Mouse (Mus musculus): ENCODE results near the gene Mepce. TPM values are rescaled to one million over a fixed set of nuclear protein-coding genes. Genes with fewer than 3 reads are reported as not detected.

The Mepce gene
- total and polyA plus RNA-seq, 2 experiments from 2014 or later = 5.0 to 18.0 TPM

GRCm38 (mm10) chr5:137825030-137825429 is 37.6 kb upstream of the Mepce start:
- Histone ChIP-seq H3K4me2 (ENCODE audit: low read depth, low read length) (no peak overlapping the region), H3K9ac (replicated peaks; ENCODE audit: low read depth, low read length) (no peak overlapping the region), H3K36me3 (replicated peaks; ENCODE audit: control insufficient read depth, insufficient read depth, low read length) (no peaks in the 10 kb centered on the region), H3K27me3 (ENCODE audit: control insufficient read depth, insufficient read depth, low read length) (no peaks in the 10 kb centered on the region), H3K9me3 (replicated peaks; ENCODE audit: control insufficient read depth, low read length) (no peaks in the 10 kb centered on the region), H3K27ac (ENCODE audit: low read depth) (no peak overlapping the region), H3K4me3 (ENCODE audit: low read depth, low read length) (no peak overlapping the region), H3K4me1 (ENCODE audit: control insufficient read depth, insufficient read depth) (no peaks in the 10 kb centered on the region)
- ATAC-seq (ENCODE audit: insufficient read depth, low read depth) (no peak), DNase-seq (ENCODE audit: low spot score) (no peak)
- TF ChIP-seq EP300 (IDR thresholded peaks at IDR 0.05; ENCODE audit: low read depth) (no peak), CTCF (IDR thresholded peaks at IDR 0.05; ENCODE audit: low read depth) (no peak)
- 85% methylated on average over 3 of the region's 3 CpGs for WGBS

- Histone ChIP-seq H3K36me3 (replicated peaks; ENCODE audit: control insufficient read depth, insufficient read depth, low read length) (no peaks in the 10 kb centered on the region), H3K9me3 (replicated peaks; ENCODE audit: control insufficient read depth, low read length) (no peaks in the 10 kb centered on the region), H3K4me2 (ENCODE audit: low read depth, low read length) (no peak overlapping the region), H3K27ac (ENCODE audit: low read depth) (no peak overlapping the region), H3K27me3 (ENCODE audit: control insufficient read depth, insufficient read depth, low read length) (no peaks in the 10 kb centered on the region), H3K4me3 (ENCODE audit: low read depth, low read length) (no peak overlapping the region), H3K4me1 (ENCODE audit: control insufficient read depth, insufficient read depth) (no peaks in the 10 kb centered on the region), H3K9ac (replicated peaks; ENCODE audit: low read depth, low read length) (no peak overlapping the region)
- WGBS = 88% methylated on average over 6 of the region's 6 CpGs
- DNase-seq (ENCODE audit: low spot score) (no peak), ATAC-seq (ENCODE audit: insufficient read depth, low read depth) (no peak)
- no peak for TF ChIP-seq CTCF (IDR thresholded peaks at IDR 0.05; ENCODE audit: low read depth)
- TF ChIP-seq EP300 (IDR thresholded peaks at IDR 0.05; ENCODE audit: low read depth) = no peak
Observed at GRCm38 (mm10) chr5:137823455-137824045, 36.1 kb upstream of the Mepce start.

GRCm38 (mm10) chr5:137822602-137823001 is 35.1 kb upstream of the Mepce start:
- Histone ChIP-seq H3K4me1 (ENCODE audit: control insufficient read depth, insufficient read depth) (no peaks in the 10 kb centered on the region), H3K36me3 (replicated peaks; ENCODE audit: control insufficient read depth, insufficient read depth, low read length) (no peaks in the 10 kb centered on the region), H3K9me3 (replicated peaks; ENCODE audit: control insufficient read depth, low read length) (no peaks in the 10 kb centered on the region), H3K4me3 (ENCODE audit: low read depth, low read length) (no peak overlapping the region), H3K27ac (ENCODE audit: low read depth) (no peak overlapping the region), H3K4me2 (ENCODE audit: low read depth, low read length) (no peak overlapping the region), H3K27me3 (ENCODE audit: control insufficient read depth, insufficient read depth, low read length) (no peaks in the 10 kb centered on the region), H3K9ac (replicated peaks; ENCODE audit: low read depth, low read length) (no peak overlapping the region)
- TF ChIP-seq EP300 (IDR thresholded peaks at IDR 0.05; ENCODE audit: low read depth) (no peak), CTCF (IDR thresholded peaks at IDR 0.05; ENCODE audit: low read depth) (no peak)
- DNase-seq (ENCODE audit: low spot score) = no peak
- 80% methylated on average over 1 of the region's 1 CpGs for WGBS
- ATAC-seq (ENCODE audit: insufficient read depth, low read depth) = no peak

- Histone ChIP-seq H3K4me2 (ENCODE audit: low read depth, low read length) (no peak overlapping the region), H3K9ac (replicated peaks; ENCODE audit: low read depth, low read length) (no peak overlapping the region), H3K27me3 (ENCODE audit: control insufficient read depth, insufficient read depth, low read length) (no peaks in the 10 kb centered on the region), H3K4me3 (ENCODE audit: low read depth, low read length) (no peak overlapping the region), H3K36me3 (replicated peaks; ENCODE audit: control insufficient read depth, insufficient read depth, low read length) (no peaks in the 10 kb centered on the region), H3K4me1 (ENCODE audit: control insufficient read depth, insufficient read depth) (no peaks in the 10 kb centered on the region), H3K27ac (ENCODE audit: low read depth) (no peak overlapping the region), H3K9me3 (replicated peaks; ENCODE audit: control insufficient read depth, low read length) (no peaks in the 10 kb centered on the region)
- DNase-seq (ENCODE audit: low spot score) (no peak), ATAC-seq (ENCODE audit: insufficient read depth, low read depth) (no peak)
- TF ChIP-seq CTCF (IDR thresholded peaks at IDR 0.05; ENCODE audit: low read depth) (no peak), EP300 (IDR thresholded peaks at IDR 0.05; ENCODE audit: low read depth) (no peak)
- WGBS = 66% methylated on average over 4 of the region's 4 CpGs
Observed at GRCm38 (mm10) chr5:137822126-137822525, 34.7 kb upstream of the Mepce start.

- no peaks in the 10 kb centered on the region for H3K4me1 ChIP-seq (ENCODE audit: control insufficient read depth, insufficient read depth)
- ATAC-seq (ENCODE audit: insufficient read depth, low read depth) (peak; percentile 67), DNase-seq (ENCODE audit: low spot score) (peak; percentile 57)
- no peak overlapping the region for H3K4me3 ChIP-seq (ENCODE audit: low read depth, low read length)
- whole genome bisulfite sequencing = 34% methylated on average over 4 of the region's 4 CpGs
- no peaks in the 10 kb centered on the region for H3K9me3 ChIP-seq (replicated peaks; ENCODE audit: control insufficient read depth, low read length)
- H3K27ac ChIP-seq (ENCODE audit: low read depth) = peak overlapping the region; percentile 50
- H3K36me3 ChIP-seq (replicated peaks; ENCODE audit: control insufficient read depth, insufficient read depth, low read length) = no peaks in the 10 kb centered on the region
- no peak overlapping the region for H3K4me2 ChIP-seq (ENCODE audit: low read depth, low read length)
- H3K27me3 ChIP-seq (ENCODE audit: control insufficient read depth, insufficient read depth, low read length) = no peaks in the 10 kb centered on the region
- TF ChIP-seq CTCF (IDR thresholded peaks at IDR 0.05; ENCODE audit: low read depth) (no peak), EP300 (IDR thresholded peaks at IDR 0.05; ENCODE audit: low read depth) (no peak)
- H3K9ac ChIP-seq (replicated peaks; ENCODE audit: low read depth, low read length) = no peak overlapping the region
Observed at GRCm38 (mm10) chr5:137817466-137818222, 30.2 kb upstream of the Mepce start.
